Mouse (Mus musculus): ENCODE measurements around the gene Rptor. TPM values are rescaled to one million over a fixed set of nuclear protein-coding genes. Genes with fewer than 3 reads are reported as not detected.

The Rptor gene
- polyA plus RNA-seq, 1 experiment from 2014 or later = 10.8 TPM

DNA sequence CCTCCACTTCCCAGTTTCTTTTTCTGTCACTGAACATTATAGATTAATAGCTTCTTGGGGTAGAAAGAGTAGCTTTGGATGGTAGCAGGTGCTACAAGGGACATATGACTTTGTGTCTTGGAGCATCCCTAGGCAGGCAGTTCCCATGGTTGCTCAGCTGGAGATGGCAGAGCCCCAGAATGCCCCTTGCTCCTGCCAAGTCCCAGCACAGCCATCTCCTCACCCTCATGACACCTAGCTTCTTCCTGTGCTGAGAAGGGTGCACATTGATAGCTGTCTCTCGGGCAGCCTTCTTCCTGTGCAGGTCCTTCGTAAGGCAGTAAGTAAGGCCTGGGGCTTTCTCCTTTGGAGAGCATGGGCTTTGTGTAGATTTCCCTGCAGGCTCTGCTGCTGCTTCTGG, 78.0 kb downstream of the Rptor start:
- no peak for ATAC-seq (ENCODE audit: low FRiP score, low TSS enrichment)
- Histone ChIP-seq H3K4me1 (ENCODE audit: control insufficient read depth, insufficient read depth, low read length) (peaks cover 12% of the 10 kb centered on the region; the same call in 1 of the 2 replicates), H3K9me3 (ENCODE audit: control insufficient read depth, low read length) (no peaks in the 10 kb centered on the region)

DNA sequence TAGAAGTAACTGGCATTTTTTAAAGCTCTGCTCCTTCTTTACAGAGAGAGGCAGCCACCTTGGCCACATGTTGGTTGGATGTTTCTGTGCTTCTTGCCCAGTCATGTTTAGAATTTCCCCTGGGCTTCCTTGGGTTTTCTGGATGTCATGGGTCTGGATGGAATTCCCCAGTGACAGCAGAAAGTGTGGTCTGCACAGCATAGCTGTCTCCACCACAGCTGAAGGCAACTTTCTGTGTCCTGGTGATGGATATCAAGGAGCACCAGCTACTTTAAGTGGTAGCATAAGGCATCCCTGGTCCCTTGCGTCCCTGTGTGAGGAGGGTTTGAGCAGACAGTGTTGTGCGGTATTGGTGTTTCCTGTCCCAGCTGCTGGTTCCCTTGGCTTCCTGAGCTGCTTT, 79.6 kb downstream of the Rptor start:
- Histone ChIP-seq H3K4me2 (ENCODE audit: low read length) (no peak overlapping the region), H3K4me1 (ENCODE audit: control insufficient read depth, insufficient read depth, low read length) (peaks cover 7% of the 10 kb centered on the region; the same call in 1 of the 2 replicates), H3K9ac (replicated peaks; ENCODE audit: low read length) (no peak overlapping the region), H3K36me3 (ENCODE audit: control insufficient read depth, insufficient read depth, low read length) (no peaks in the 10 kb centered on the region), H3K27me3 (ENCODE audit: control insufficient read depth, insufficient read depth, low read length) (no peaks in the 10 kb centered on the region), H3K27ac (replicated peaks; ENCODE audit: low read depth, low read length) (no peak overlapping the region), H3K9me3 (ENCODE audit: control insufficient read depth, low read length) (no peaks in the 10 kb centered on the region), H3K4me3 (replicated peaks; ENCODE audit: low read depth, low read length) (no peak overlapping the region)
- DNase-seq (no peak), ATAC-seq (ENCODE audit: low FRiP score, low TSS enrichment) (no peak)
- WGBS = 91% methylated on average over 2 of the region's 2 CpGs

More for the DNA sequence above, 78.0 kb downstream of the Rptor start:
- Histone ChIP-seq H3K9ac (replicated peaks; ENCODE audit: low read length) (no peak overlapping the region), H3K36me3 (ENCODE audit: control insufficient read depth, insufficient read depth, low read length) (no peaks in the 10 kb centered on the region), H3K4me2 (ENCODE audit: low read length) (no peak overlapping the region), H3K27me3 (ENCODE audit: control insufficient read depth, insufficient read depth, low read length) (no peaks in the 10 kb centered on the region), H3K27ac (replicated peaks; ENCODE audit: low read depth, low read length) (no peak overlapping the region), H3K4me3 (replicated peaks; ENCODE audit: low read depth, low read length) (no peak overlapping the region)
- no peak for DNase-seq
- 75% methylated on average over 2 of the region's 2 CpGs for WGBS

DNA sequence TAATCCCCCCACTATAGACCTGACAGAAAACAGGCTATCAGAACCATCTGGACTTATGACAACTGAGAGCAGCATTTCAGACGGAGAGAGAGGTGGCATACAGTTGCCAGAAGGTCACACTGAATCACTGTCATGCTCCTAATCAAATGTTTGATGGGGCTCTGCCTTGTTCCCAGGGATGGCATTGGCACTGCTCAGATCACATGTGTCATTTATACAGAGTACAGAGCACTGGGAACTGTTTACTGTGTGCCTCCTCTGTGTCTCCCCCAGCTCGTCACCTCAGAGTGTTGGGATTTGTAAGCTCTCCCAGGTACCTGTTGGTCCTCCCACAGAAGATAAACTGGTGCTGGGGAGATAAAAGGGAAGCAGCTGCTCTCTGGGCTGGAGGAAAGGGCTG, 81.1 kb downstream of the Rptor start:
- no peak for DNase-seq
- Histone ChIP-seq H3K36me3 (ENCODE audit: control insufficient read depth, insufficient read depth, low read length) (no peaks in the 10 kb centered on the region), H3K9ac (replicated peaks; ENCODE audit: low read length) (no peak overlapping the region), H3K27ac (replicated peaks; ENCODE audit: low read depth, low read length) (no peak overlapping the region), H3K4me3 (replicated peaks; ENCODE audit: low read depth, low read length) (no peak overlapping the region), H3K4me1 (ENCODE audit: control insufficient read depth, insufficient read depth, low read length) (peaks cover 7% of the 10 kb centered on the region; the same call in 1 of the 2 replicates), H3K4me2 (ENCODE audit: low read length) (no peak overlapping the region), H3K9me3 (ENCODE audit: control insufficient read depth, low read length) (no peaks in the 10 kb centered on the region), H3K27me3 (ENCODE audit: control insufficient read depth, insufficient read depth, low read length) (no peaks in the 10 kb centered on the region)
- ATAC-seq (ENCODE audit: low FRiP score, low TSS enrichment) = no peak
- WGBS = 64% methylated on average over 2 of the region's 2 CpGs

DNA sequence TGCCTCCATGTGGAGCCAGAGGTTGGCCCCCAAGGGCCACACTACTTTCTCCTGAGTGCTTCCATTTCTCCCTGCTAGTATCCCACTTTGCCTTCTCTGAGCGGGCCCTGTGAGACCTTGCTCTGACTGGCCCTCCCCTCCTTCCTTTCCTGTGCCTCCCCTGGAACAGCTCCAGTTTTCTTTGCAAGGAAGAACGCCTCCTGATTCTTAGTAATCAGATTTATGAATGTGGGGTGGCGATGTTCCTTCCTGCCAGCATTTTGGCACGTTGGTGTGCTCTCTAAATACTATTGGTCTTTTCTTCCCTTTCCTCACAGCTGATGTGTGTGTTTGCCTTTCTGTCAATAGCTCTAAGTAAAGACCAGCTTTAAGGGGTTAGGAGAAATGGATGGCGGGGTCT, 82.8 kb downstream of the Rptor start:
- WGBS = 60% methylated on average over 5 of the region's 5 CpGs
- ATAC-seq (ENCODE audit: low FRiP score, low TSS enrichment) (no peak), DNase-seq (peak; percentile 33)
- Histone ChIP-seq H3K4me3 (replicated peaks; ENCODE audit: low read depth, low read length) (no peak overlapping the region), H3K27ac (replicated peaks; ENCODE audit: low read depth, low read length) (no peak overlapping the region), H3K9ac (replicated peaks; ENCODE audit: low read length) (no peak overlapping the region), H3K4me2 (ENCODE audit: low read length) (no peak overlapping the region), H3K9me3 (ENCODE audit: control insufficient read depth, low read length) (no peaks in the 10 kb centered on the region), H3K36me3 (ENCODE audit: control insufficient read depth, insufficient read depth, low read length) (no peaks in the 10 kb centered on the region), H3K4me1 (ENCODE audit: control insufficient read depth, insufficient read depth, low read length) (peaks cover 7% of the 10 kb centered on the region; the same call in 1 of the 2 replicates), H3K27me3 (ENCODE audit: control insufficient read depth, insufficient read depth, low read length) (no peaks in the 10 kb centered on the region)

DNA sequence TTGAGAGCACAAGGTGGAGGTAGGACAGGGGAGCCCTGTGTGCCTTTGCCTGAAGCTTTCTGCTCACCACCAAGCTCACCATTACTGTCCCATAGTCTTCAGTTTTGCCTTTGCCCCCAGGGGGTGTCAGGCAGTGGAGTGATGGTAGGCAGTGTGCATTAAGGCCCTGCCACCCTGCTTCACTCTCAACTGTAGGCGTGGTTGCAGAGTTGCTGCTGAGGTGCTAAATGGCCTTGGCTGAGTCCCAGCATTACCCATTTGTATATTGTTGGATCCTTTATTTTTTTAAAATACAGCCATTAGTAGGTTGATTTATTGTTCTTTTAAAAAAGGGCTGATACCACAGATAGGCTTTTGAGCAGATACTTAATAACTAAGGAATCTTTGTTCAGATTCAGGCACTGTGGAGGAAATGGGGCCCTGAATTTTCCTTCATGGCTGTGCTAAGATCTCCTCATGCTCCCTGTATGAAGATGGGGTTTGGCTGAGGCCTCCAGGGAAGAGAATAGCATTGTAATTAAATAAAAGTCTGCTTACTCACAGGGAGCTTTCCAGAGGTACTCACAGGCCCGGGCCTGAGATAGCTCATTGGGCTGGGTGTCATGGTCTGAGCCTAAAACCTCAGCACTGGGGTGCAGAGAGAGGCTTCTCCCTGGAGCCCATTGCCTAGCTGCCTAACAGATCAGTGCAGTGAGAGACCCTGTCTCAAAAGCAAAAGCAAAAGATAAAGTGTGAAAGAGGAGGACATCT, 83.4 kb downstream of the Rptor start:
- 78% methylated on average over 2 of the region's 2 CpGs for WGBS
- no peaks in the 10 kb centered on the region for H3K27me3 ChIP-seq (ENCODE audit: control insufficient read depth, insufficient read depth, low read length)
- DNase-seq (no peak), ATAC-seq (ENCODE audit: low FRiP score, low TSS enrichment) (no peak)
- no peak overlapping the region for H3K4me3 ChIP-seq (replicated peaks; ENCODE audit: low read depth, low read length)
- no peaks in the 10 kb centered on the region for H3K36me3 ChIP-seq (ENCODE audit: control insufficient read depth, insufficient read depth, low read length)
- no peak overlapping the region; the same call in 1 of the 2 replicates for H3K27ac ChIP-seq (replicated peaks; ENCODE audit: low read depth, low read length)
- peaks cover 7% of the 10 kb centered on the region; the same call in 1 of the 2 replicates for H3K4me1 ChIP-seq (ENCODE audit: control insufficient read depth, insufficient read depth, low read length)
- H3K9ac ChIP-seq (replicated peaks; ENCODE audit: low read length) = no peak overlapping the region
- no peaks in the 10 kb centered on the region for H3K9me3 ChIP-seq (ENCODE audit: control insufficient read depth, low read length)
- no peak overlapping the region for H3K4me2 ChIP-seq (ENCODE audit: low read length)

DNA sequence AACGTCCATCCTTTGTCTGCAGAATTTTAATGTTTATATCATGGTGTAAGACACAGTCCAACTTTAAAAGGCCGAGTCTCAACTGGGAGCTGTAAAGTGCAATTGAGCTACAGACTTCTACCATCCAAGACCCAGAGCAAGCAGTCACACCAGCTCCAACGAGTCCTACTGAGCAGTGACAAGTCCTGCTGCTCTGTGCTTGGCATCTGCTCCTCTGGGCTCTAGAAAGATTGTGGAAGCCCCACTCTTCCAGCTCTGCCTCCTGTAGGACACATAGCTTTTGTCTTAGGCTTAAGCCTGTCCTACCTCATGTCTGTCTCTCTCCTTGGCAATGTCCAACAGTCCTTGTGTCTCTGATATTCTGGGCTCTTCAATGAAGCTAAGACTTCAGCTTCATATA, 84.6 kb downstream of the Rptor start:
- Histone ChIP-seq H3K36me3 (ENCODE audit: control insufficient read depth, insufficient read depth, low read length) (no peaks in the 10 kb centered on the region), H3K9ac (replicated peaks; ENCODE audit: low read length) (no peak overlapping the region), H3K27me3 (ENCODE audit: control insufficient read depth, insufficient read depth, low read length) (no peaks in the 10 kb centered on the region), H3K27ac (replicated peaks; ENCODE audit: low read depth, low read length) (no peak overlapping the region), H3K4me3 (replicated peaks; ENCODE audit: low read depth, low read length) (no peak overlapping the region), H3K9me3 (ENCODE audit: control insufficient read depth, low read length) (no peaks in the 10 kb centered on the region), H3K4me1 (ENCODE audit: control insufficient read depth, insufficient read depth, low read length) (peaks cover 7% of the 10 kb centered on the region; the same call in 1 of the 2 replicates), H3K4me2 (ENCODE audit: low read length) (no peak overlapping the region)
- ATAC-seq (ENCODE audit: low FRiP score, low TSS enrichment) (no peak), DNase-seq (no peak)
- 86% methylated on average over 3 of the region's 3 CpGs for WGBS

DNA sequence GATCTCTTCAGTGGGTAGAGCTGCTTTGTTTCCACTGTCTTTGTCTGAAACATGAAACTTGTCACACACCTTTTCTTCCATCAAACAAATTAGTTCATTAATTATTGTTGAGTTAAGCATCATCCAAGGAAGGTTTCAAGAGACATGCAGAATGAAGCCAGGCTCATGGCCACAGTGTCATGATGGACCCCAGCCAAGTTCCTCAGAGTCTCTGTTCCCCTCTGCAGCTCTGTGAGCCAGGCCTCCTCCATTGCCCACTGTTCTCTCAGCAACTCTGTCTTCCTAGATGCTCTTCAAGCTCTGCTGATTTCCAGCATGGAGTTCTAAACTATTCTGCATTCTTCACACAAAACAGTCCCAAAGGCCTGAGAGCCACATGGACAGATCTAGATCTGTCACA, 85.3 kb downstream of the Rptor start:
- Histone ChIP-seq H3K27ac (replicated peaks; ENCODE audit: low read depth, low read length) (no peak overlapping the region), H3K4me1 (ENCODE audit: control insufficient read depth, insufficient read depth, low read length) (peaks cover 7% of the 10 kb centered on the region; the same call in 1 of the 2 replicates), H3K9ac (replicated peaks; ENCODE audit: low read length) (no peak overlapping the region), H3K4me2 (ENCODE audit: low read length) (no peak overlapping the region), H3K4me3 (replicated peaks; ENCODE audit: low read depth, low read length) (no peak overlapping the region), H3K36me3 (ENCODE audit: control insufficient read depth, insufficient read depth, low read length) (no peaks in the 10 kb centered on the region), H3K9me3 (ENCODE audit: control insufficient read depth, low read length) (no peaks in the 10 kb centered on the region), H3K27me3 (ENCODE audit: control insufficient read depth, insufficient read depth, low read length) (no peaks in the 10 kb centered on the region)
- no peak for DNase-seq
- no peak for ATAC-seq (ENCODE audit: low FRiP score, low TSS enrichment)

DNA sequence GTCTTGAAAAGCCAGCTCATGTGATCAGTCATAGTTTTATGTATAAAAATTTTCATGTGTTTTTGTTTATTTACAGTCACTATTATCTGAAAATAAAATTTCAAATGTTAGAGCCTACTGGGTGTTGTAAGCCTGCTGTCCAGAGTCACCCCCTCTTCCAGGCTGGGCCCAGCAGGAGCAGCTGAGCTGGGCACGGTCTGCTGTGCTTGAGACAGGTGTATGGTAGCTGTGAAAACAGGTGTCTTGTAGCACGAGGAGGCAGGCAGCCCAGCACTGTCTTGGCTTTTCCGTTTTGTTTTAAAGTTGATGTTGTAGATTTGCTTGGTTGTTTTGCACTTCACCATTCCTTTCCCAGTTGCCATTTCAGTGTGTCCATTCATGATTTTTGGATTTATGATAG, 87.2 kb downstream of the Rptor start:
- Histone ChIP-seq H3K27me3 (ENCODE audit: control insufficient read depth, insufficient read depth, low read length) (no peaks in the 10 kb centered on the region), H3K27ac (replicated peaks; ENCODE audit: low read depth, low read length) (no peak overlapping the region), H3K4me1 (ENCODE audit: control insufficient read depth, insufficient read depth, low read length) (peaks cover 7% of the 10 kb centered on the region; the same call in 1 of the 2 replicates), H3K9me3 (ENCODE audit: control insufficient read depth, low read length) (no peaks in the 10 kb centered on the region), H3K9ac (replicated peaks; ENCODE audit: low read length) (no peak overlapping the region), H3K36me3 (ENCODE audit: control insufficient read depth, insufficient read depth, low read length) (no peaks in the 10 kb centered on the region), H3K4me3 (replicated peaks; ENCODE audit: low read depth, low read length) (no peak overlapping the region), H3K4me2 (ENCODE audit: low read length) (no peak overlapping the region)
- 90% methylated on average over 3 of the region's 3 CpGs for WGBS
- DNase-seq (no peak), ATAC-seq (ENCODE audit: low FRiP score, low TSS enrichment) (no peak)

DNA sequence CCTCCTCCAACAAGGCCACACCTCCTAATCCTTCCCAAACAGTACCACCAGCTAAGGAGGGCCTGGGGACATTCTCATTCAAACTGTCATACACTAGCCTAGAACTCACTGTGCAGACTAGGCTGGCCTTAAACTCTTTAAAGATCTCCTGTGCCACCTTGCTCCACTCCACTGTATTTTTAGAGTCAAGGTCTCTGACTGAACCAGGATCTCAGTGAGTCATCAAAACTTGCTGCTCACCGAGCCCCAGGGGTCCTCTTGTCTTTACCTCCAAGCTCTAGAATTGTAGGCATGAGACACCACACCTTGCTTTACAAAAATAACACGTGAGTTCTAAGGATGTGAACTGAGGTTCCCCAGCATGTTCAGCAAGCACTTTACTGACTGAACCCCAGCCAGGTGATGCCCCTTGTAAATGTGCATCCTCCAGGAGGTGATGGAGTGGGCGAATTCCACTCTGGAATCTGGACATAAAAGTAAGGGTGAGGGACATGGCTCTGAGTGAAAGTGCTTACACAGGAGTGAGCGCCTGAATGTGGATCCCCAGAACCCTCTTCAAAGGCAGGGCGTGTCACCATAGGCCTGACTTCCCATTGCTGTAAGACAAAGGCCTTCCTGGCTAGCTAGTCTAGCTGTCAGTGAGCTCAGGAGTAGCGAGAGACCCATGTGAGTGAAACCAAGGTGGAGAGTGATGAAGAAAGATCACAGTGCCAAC, 89.6 kb downstream of the Rptor start:
- ATAC-seq (ENCODE audit: low FRiP score, low TSS enrichment) (no peak), DNase-seq (no peak)
- Histone ChIP-seq H3K27ac (replicated peaks; ENCODE audit: low read depth, low read length) (no peak overlapping the region), H3K36me3 (ENCODE audit: control insufficient read depth, insufficient read depth, low read length) (no peaks in the 10 kb centered on the region), H3K4me2 (ENCODE audit: low read length) (no peak overlapping the region), H3K4me1 (ENCODE audit: control insufficient read depth, insufficient read depth, low read length) (no peaks in the 10 kb centered on the region), H3K9me3 (ENCODE audit: control insufficient read depth, low read length) (no peaks in the 10 kb centered on the region), H3K4me3 (replicated peaks; ENCODE audit: low read depth, low read length) (no peak overlapping the region), H3K27me3 (ENCODE audit: control insufficient read depth, insufficient read depth, low read length) (no peaks in the 10 kb centered on the region), H3K9ac (replicated peaks; ENCODE audit: low read length) (no peak overlapping the region)
- WGBS = 93% methylated on average over 6 of the region's 6 CpGs

Measured in midbrain, embryonic 14.5 days (tissue).